Mouse (Mus musculus) neural tube, embryonic 14.5 days (tissue): ENCODE measurements around the gene Pink1. TPM values are rescaled to one million over a fixed set of nuclear protein-coding genes. Genes with fewer than 3 reads are reported as not detected.

Experiments
- ATAC-seq: fragments of 200-750 bp; cut with Nextera tagmentation; 2 replicates; pipeline ENCODE4 v1.8.0; 2017; ENCODE audit warnings: low read depth, mild to moderate bottlenecking, moderate TSS enrichment, moderate library complexity
- H3K27ac ChIP-seq: fragments of 300-500 bp; sonication (generic); 2 replicates; pipeline ENCODE4 v1.5.1; 2014; ENCODE audit warnings: low read depth, mild to moderate bottlenecking, control low read depth, low read length, moderate library complexity, mixed read lengths
- H3K27me3 ChIP-seq: fragments of 300-500 bp; sonication (generic); 2 replicates; pipeline ENCODE4 v1.6.1; 2014; ENCODE audit warnings: low read length; ENCODE audit not compliant: control insufficient read depth, insufficient read depth
- H3K36me3 ChIP-seq: fragments of 300-500 bp; sonication (generic); 2 replicates; pipeline ENCODE4 v1.6.1; 2014; ENCODE audit warnings: low read length, mixed read lengths; ENCODE audit not compliant: control insufficient read depth, insufficient read depth
- H3K4me1 ChIP-seq: fragments of 300-500 bp; sonication (generic); 2 replicates; pipeline ENCODE4 v1.6.1; 2014; ENCODE audit warnings: low read length; ENCODE audit not compliant: control insufficient read depth, insufficient read depth
- H3K4me2 ChIP-seq: fragments of 300-500 bp; sonication (generic); 2 replicates; pipeline ENCODE4 v1.6.1; 2014; ENCODE audit warnings: mild to moderate bottlenecking, low read depth, low read length, control low read depth
- H3K4me3 ChIP-seq: fragments of 300-500 bp; sonication (generic); 2 replicates; pipeline ENCODE4 v1.5.1; 2014; ENCODE audit warnings: low read depth, low read length, control low read depth, mixed read lengths
- H3K9ac ChIP-seq: fragments of 300-500 bp; sonication (generic); replicated peaks from 2 replicates; pipeline ENCODE4 v1.6.1; 2014; ENCODE audit warnings: low read depth, mild to moderate bottlenecking, control low read depth, low read length, mixed read lengths
- H3K9me3 ChIP-seq: fragments of 300-500 bp; sonication (generic); 2 replicates; pipeline ENCODE4 v1.6.1; 2016; ENCODE audit warnings: low read length; ENCODE audit not compliant: control insufficient read depth
- WGBS: fragments of 180-500 bp; shearing (Covaris S2); extraction: QIAGEN DNeasy Blood & Tissue Kit; methylation state at CpG from one replicate; pipeline ENCODE4 v1.1.7; 2014; 5-methylcytosine and 5-hydroxymethylcytosine counted together
- polyA plus RNA-seq: library from polyadenylated mRNA; unstranded; fragments of >200 nt; fragmentation: Nextera tagmentation; extraction: Ambion mirVana; gene quantifications from 2 replicates; pipeline ENCODE4 v1.2.1, GENCODE M21; 2014

Pink1 gene
- polyA plus RNA-seq, result 49.0 and 67.6 TPM in 2 replicates

DNA sequence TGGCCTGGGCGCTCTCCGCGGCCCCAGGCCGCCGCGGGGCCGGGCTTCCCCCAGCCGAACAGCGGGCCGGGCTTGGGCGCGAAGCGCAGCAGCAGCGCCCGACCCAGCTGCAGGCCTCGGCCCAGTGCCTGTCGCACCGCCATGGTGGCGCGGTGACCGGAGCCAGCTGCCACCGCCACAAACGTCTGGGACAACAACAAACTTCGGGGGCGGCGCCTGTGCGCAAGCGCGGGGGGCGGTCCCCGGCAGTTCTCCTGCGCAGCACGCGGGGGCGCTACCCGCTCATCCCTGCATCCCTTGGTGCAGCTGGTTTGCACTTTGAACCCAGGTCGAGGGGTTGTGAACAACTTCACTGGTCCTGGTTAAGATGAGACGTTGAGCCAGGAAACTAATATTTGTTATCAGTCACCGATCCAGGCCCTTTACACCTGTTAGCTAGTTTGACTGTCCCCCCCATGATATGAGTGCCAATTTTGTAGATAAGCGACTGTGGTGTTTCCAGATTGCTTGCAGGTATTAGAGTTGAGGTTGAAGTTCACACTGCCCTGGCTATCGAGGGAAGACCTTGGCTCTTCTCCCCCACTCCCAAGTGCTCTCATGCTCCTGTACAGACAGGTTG is at the start of gene Pink1:
Pink1 (minus strand) TSS at position 231 of the 619 bp plus-strand sequence.
- Histone ChIP-seq H3K4me3 (peak within 1 kb of the TSS; percentile 87), H3K36me3 (no peaks in the 10 kb centered on the region), H3K27ac (peak within 1 kb of the TSS; percentile 92), H3K9ac (peak within 1 kb of the TSS; percentile 84), H3K9me3 (no peaks in the 10 kb centered on the region), H3K27me3 (no peaks in the 10 kb centered on the region), H3K4me1 (peaks cover 11% of the 10 kb centered on the region; the same call in 1 of the 2 replicates), H3K4me2 (peak within 1 kb of the TSS; percentile 53)
- whole genome bisulfite sequencing, result 4% methylated on average over 40 of the region's 41 CpGs
- ATAC-seq, result peak; percentile 84

DNA sequence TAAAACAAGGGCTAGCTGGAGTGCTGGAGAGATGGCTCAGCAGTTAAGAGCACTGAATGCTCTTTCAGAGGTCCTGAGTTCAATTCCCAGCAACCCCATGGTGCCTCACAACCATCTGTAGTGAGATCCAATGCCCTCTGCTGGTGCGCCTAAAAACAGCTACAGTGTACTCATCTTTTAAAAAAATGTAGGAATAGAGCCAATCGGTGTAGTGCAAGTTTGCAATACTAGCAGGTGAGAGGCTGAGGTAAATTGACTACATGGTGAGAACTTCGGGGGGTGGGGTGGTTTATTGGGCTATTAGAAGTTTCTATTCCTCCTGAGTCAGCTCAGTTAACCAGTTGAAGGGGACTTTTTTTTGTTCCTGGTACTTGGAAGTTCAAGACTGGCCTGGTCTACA is 49.0 kb upstream of the Pink1 start:
- Histone ChIP-seq H3K9ac (no peak overlapping the region), H3K4me3 (no peak overlapping the region), H3K36me3 (no peaks in the 10 kb centered on the region), H3K4me2 (no peak overlapping the region), H3K4me1 (no peaks in the 10 kb centered on the region), H3K9me3 (no peaks in the 10 kb centered on the region), H3K27ac (no peak overlapping the region), H3K27me3 (no peaks in the 10 kb centered on the region)
- no peak for ATAC-seq
- WGBS, result 75% methylated on average over 3 of the region's 3 CpGs

DNA sequence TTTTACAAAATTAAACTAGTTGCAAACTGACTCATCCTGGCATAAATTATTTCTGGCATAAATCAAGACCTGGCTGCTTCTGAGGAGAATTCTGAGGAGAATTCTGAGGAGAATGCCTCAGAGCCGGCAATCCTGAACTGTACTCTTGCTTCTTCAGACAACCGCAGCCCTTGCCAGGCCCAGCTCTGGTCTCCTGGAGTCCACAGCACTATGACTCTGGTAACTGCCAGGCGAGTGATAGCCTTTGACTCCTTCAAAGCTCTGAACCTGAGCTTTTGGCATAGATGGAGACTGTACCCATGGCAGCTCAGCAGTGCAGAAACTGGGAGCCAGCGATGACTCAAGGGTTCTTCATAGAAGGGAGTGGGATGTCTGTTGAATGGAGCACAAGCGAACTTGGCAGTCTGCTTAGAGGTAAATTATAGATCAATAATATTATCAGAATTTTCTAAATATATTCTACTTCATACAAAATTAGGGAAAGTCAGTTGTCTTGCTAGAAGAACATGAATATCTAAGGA is 44.9 kb upstream of the Pink1 start:
- Histone ChIP-seq H3K9ac (no peak overlapping the region), H3K27me3 (0 out of 2 replicates have a peak, but pooled peaks cover 3% of the 10 kb centered on the region), H3K36me3 (no peaks in the 10 kb centered on the region), H3K4me1 (0 out of 2 replicates have a peak, but pooled peaks cover 6% of the 10 kb centered on the region), H3K4me2 (no peak overlapping the region), H3K4me3 (no peak overlapping the region), H3K9me3 (no peaks in the 10 kb centered on the region), H3K27ac (no peak overlapping the region)
- no peak for ATAC-seq
- 85% methylated on average over 5 of the region's 5 CpGs for WGBS

DNA sequence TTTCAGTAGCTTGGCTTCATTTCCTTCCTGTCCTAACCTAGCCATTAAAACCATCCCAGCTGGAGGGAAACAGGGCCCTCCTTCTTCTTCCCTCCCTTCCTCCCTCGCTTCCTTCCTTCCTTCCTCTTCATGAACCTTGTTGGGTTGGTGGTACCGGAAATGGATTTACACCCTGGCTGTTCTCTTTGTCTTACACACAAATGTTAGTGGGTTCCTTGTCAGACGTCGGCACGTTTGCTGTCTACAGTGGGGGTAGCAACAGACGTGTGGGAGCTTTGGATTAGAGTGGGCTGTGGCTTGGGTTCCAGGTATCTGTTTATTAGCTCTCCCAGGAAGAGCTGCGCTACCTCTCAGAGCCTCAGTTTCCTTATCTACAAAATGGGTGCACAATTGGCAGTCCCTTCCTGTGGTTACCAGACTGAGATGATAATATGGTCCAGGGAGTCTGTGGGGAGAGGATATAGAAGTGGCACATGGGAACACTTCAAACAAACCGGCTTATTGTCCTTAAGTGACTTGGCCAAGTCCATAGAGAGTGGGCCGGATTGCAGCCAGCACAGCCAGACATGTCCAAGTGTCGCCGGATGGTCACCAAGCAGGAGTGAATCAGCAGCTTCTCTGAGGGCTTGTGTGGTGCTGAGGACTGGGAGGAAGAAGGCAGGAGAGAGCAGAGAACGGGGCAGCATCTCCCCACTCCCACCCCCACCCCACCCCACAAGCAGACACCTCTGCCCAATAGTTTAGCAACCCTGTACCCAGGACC is 42.6 kb upstream of the Pink1 start:
- Histone ChIP-seq H3K4me1 (0 out of 2 replicates have a peak, but pooled peaks cover 6% of the 10 kb centered on the region), H3K9me3 (no peaks in the 10 kb centered on the region), H3K27ac (no peak overlapping the region), H3K9ac (no peak overlapping the region), H3K4me2 (no peak overlapping the region), H3K4me3 (no peak overlapping the region), H3K36me3 (no peaks in the 10 kb centered on the region), H3K27me3 (0 out of 2 replicates have a peak, but pooled peaks cover 3% of the 10 kb centered on the region)
- WGBS, result 82% methylated on average over 12 of the region's 12 CpGs
- no peak for ATAC-seq

DNA sequence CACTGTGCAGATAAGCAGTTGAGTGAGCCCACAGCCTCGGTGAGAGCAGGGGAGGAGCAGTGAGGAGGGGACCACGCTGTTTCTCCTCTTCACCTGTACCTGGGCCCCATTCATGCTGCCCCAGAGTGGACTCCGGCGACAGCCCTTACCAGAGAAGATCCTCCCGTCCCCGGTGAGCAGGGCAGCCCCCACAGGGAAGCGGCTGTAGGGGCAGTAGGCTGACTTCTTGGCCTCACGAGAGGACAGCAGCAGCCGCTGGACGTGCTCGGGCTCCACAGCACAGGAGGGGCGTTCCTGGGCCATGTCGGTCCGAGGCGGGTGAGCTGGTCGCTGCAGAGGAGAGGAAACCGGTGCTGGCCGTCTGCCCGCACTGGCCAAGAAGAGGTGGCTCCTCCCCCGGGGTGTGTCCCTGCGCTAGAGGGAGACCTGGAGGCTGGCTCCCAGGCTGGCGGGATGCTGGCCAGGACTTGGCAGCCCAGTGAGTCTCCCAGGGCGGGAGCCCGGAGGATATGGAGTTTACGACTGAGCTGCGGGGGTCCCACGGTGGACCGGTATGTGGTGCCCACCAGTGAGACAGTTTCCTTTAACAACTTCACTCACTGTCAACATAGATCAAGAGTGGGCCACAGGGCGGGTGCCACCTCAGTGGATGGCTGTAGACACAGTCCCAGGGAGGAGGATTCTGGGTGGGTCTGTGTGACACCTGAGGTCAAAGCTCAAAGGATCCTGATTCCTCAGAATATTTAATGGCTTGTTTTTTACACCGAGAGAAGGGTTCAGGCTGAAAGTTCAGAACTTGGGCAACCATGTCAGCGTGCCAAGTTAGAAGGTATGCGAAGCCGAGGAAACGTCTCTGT is 41.8 kb upstream of the Pink1 start, which contains the start of gene Cda:
Cda (minus strand) TSS at position 352 of the 857 bp plus-strand sequence.
- 9% methylated on average over 34 of the region's 34 CpGs for WGBS
- Histone ChIP-seq H3K4me3 (peak within 1 kb of the TSS; percentile 20; the same call in 1 of the 2 replicates), H3K4me1 (0 out of 2 replicates have a peak, but pooled peaks cover 6% of the 10 kb centered on the region), H3K36me3 (no peaks in the 10 kb centered on the region), H3K4me2 (peak within 1 kb of the TSS; percentile 38), H3K9me3 (no peaks in the 10 kb centered on the region), H3K27ac (no peak within 1 kb of the TSS), H3K9ac (peak within 1 kb of the TSS; percentile 42; the same call in 1 of the 2 replicates), H3K27me3 (0 out of 2 replicates have a peak, but pooled peaks cover 3% of the 10 kb centered on the region)
- ATAC-seq, result peak; percentile 71; the same call in 1 of the 2 replicates

DNA sequence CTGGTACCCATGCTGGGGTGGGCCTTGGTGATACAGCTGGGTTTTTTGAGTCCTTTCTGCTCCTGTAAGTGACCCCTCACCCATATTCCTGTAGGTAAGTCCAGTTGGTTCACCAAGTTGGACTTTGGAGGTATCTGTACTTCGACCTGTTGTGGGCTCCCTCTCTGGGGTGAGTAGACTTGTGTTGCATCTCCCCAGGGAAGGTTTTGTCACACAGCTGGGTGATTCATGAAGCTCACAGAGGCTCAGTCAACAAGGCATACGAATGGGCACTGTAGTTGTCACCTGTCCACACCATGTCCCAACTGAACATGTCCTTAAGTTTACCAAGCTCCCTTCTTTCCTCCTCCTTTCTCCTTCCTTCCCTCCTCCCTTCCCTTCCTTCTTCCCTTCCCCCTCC is 40.5 kb upstream of the Pink1 start:
- Histone ChIP-seq H3K36me3 (no peaks in the 10 kb centered on the region), H3K4me1 (peaks cover 7% of the 10 kb centered on the region; the same call in 1 of the 2 replicates), H3K4me2 (no peak overlapping the region), H3K9me3 (no peaks in the 10 kb centered on the region), H3K4me3 (no peak overlapping the region), H3K9ac (no peak overlapping the region), H3K27me3 (0 out of 2 replicates have a peak, but pooled peaks cover 3% of the 10 kb centered on the region), H3K27ac (no peak overlapping the region)
- no peak for ATAC-seq
- 84% methylated on average over 2 of the region's 2 CpGs for WGBS

DNA sequence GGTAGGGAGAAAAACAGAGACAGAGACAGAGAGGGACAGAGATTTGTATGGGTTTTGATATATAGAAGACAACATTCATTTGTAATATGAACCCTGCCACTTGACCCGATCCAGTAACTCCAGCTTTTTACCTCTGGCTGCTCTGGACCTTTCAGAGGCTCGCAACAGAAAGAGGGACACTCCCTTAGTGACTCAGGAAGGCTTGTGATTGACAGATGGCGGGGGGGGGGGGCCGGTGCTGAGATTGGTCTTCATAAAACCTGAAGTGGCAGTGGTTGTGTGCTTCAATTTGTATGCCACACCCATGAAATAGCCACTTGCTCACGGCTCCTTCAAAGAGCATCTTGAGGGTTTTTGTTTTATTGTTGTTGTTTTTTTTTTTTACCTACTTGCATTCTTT is 37.4 kb upstream of the Pink1 start:
- Histone ChIP-seq H3K4me1 (peaks cover 12% of the 10 kb centered on the region; the same call in 1 of the 2 replicates), H3K36me3 (no peaks in the 10 kb centered on the region), H3K4me2 (no peak overlapping the region), H3K9me3 (no peaks in the 10 kb centered on the region), H3K27ac (no peak overlapping the region), H3K9ac (no peak overlapping the region), H3K27me3 (0 out of 2 replicates have a peak, but pooled peaks cover 3% of the 10 kb centered on the region), H3K4me3 (no peak overlapping the region)
- WGBS, result 66% methylated on average over 5 of the region's 5 CpGs
- no peak for ATAC-seq

DNA sequence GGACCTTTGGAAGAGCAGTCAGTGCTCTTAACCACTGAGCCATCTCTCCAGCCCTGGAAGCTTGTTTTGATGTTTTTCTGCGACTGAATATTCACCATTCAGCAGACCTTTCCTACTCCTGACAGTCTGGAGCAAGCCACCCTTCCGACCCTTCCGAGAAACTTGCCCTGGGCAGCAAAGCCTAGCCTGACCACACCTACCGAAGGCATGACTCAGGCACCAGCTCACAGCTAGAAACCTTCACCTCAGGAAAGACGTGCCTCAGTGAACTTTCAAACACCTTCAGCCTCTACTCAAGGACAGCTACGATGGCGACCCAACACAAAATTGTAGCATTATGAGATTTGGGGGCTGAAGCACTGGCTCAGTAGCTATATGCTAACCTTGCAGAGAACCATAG is 36.8 kb upstream of the Pink1 start:
- Histone ChIP-seq H3K9ac (no peak overlapping the region), H3K27me3 (0 out of 2 replicates have a peak, but pooled peaks cover 3% of the 10 kb centered on the region), H3K4me3 (no peak overlapping the region), H3K36me3 (no peaks in the 10 kb centered on the region), H3K9me3 (no peaks in the 10 kb centered on the region), H3K4me2 (no peak overlapping the region), H3K4me1 (peaks cover 8% of the 10 kb centered on the region; the same call in 1 of the 2 replicates), H3K27ac (no peak overlapping the region)
- ATAC-seq, result no peak
- 89% methylated on average over 7 of the region's 7 CpGs for WGBS
